Mouse (Mus musculus) neural tube, embryonic 13.5 days (tissue): ENCODE data around the gene E030018B13Rik. TPM values are rescaled to one million over a fixed set of nuclear protein-coding genes. Genes with fewer than 3 reads are reported as not detected.
A peak's percentile ranks its signal among the peaks of the same experiment; 100 is the strongest.

Source experiments
- ATAC-seq: fragments of 200-750 bp; cut with Nextera tagmentation; 2 replicates; pipeline ENCODE4 v1.8.0; 2017; ENCODE audit warnings: low read depth, mild to moderate bottlenecking, moderate TSS enrichment, moderate library complexity
- H3K27ac ChIP-seq: fragments of 300-500 bp; sonication (generic); replicated peaks from 2 replicates; pipeline ENCODE4 v1.5.1; 2015; ENCODE audit warnings: moderate library complexity, mild to moderate bottlenecking, inconsistent platforms
- H3K27me3 ChIP-seq: fragments of 300-500 bp; sonication (generic); 2 replicates; pipeline ENCODE4 v1.6.1; 2015; ENCODE audit warnings: mild to moderate bottlenecking, inconsistent platforms
- H3K36me3 ChIP-seq: fragments of 300-500 bp; sonication (generic); 2 replicates; pipeline ENCODE4 v1.6.1; 2015; ENCODE audit warnings: mild to moderate bottlenecking, inconsistent platforms
- H3K4me1 ChIP-seq: fragments of 300-500 bp; sonication (generic); replicated peaks from 2 replicates; pipeline ENCODE4 v1.6.1; 2015; ENCODE audit warnings: inconsistent platforms
- H3K4me2 ChIP-seq: fragments of 300-500 bp; sonication (generic); 2 replicates; pipeline ENCODE4 v1.6.1; 2015; ENCODE audit warnings: inconsistent platforms, mild to moderate bottlenecking, moderate library complexity
- H3K4me3 ChIP-seq: fragments of 300-500 bp; sonication (generic); 2 replicates; pipeline ENCODE4 v1.5.1; 2015; ENCODE audit warnings: mild to moderate bottlenecking, inconsistent platforms
- H3K9ac ChIP-seq: fragments of 300-500 bp; sonication (generic); 2 replicates; pipeline ENCODE4 v1.6.1; 2015; ENCODE audit warnings: moderate library complexity, mild to moderate bottlenecking, inconsistent platforms
- H3K9me3 ChIP-seq: fragments of 300-500 bp; sonication (generic); 2 replicates; pipeline ENCODE4 v1.6.1; 2016; ENCODE audit warnings: inconsistent platforms
- WGBS: fragments of 180-500 bp; shearing (Covaris S2); methylation state at CpG from one replicate; pipeline ENCODE4 v1.1.7; 2015; 5-methylcytosine and 5-hydroxymethylcytosine counted together
- polyA plus RNA-seq: library from polyadenylated mRNA; unstranded; fragments of >200 nt; fragmentation: Nextera tagmentation; extraction: Ambion mirVana; gene quantifications from 2 replicates; pipeline ENCODE4 v1.2.1, GENCODE M21; 2015

Gene E030018B13Rik
- polyA plus RNA-seq, 1 experiment from 2014 or later, result 0.20 TPM

- no peak overlapping the region for H3K9ac ChIP-seq
- H3K36me3 ChIP-seq, result no peaks in the 10 kb centered on the region
- no peaks in the 10 kb centered on the region for H3K9me3 ChIP-seq
- 86% methylated on average over 2 of the region's 2 CpGs for WGBS
- H3K4me1 ChIP-seq, result peaks cover 66% of the 10 kb centered on the region
- no peak overlapping the region for H3K4me2 ChIP-seq
- H3K27me3 ChIP-seq, result no peaks in the 10 kb centered on the region
- 0 out of 2 replicates have a peak overlapping the region, but pooled peaks have one; percentile 2 for H3K27ac ChIP-seq
- ATAC-seq, result no peak
- H3K4me3 ChIP-seq, result no peak overlapping the region
Observed at GRCm38 (mm10) chr7:63900411-63900810, 16.2 kb upstream of the E030018B13Rik start.

- Histone ChIP-seq H3K4me2 (no peak overlapping the region), H3K36me3 (no peaks in the 10 kb centered on the region), H3K9ac (no peak overlapping the region), H3K9me3 (no peaks in the 10 kb centered on the region), H3K4me1 (peaks cover 62% of the 10 kb centered on the region), H3K27ac (peak overlapping the region; percentile 20; the same call in 1 of the 2 replicates), H3K27me3 (no peaks in the 10 kb centered on the region), H3K4me3 (no peak overlapping the region)
- 54% methylated on average over 11 of the region's 11 CpGs for WGBS
- 0 out of 2 replicates have a peak, but pooled peaks have one; percentile 9 for ATAC-seq
Observed at GRCm38 (mm10) chr7:63901346-63901745, 15.3 kb upstream of the E030018B13Rik start.

- Histone ChIP-seq H3K4me1 (peaks cover 56% of the 10 kb centered on the region), H3K27ac (no peak overlapping the region), H3K9me3 (no peaks in the 10 kb centered on the region), H3K4me3 (no peak overlapping the region), H3K4me2 (no peak overlapping the region), H3K27me3 (no peaks in the 10 kb centered on the region), H3K36me3 (no peaks in the 10 kb centered on the region), H3K9ac (no peak overlapping the region)
- WGBS, result 75% methylated on average over 3 of the region's 3 CpGs
- ATAC-seq, result no peak
Observed at GRCm38 (mm10) chr7:63901942-63902341, 14.7 kb upstream of the E030018B13Rik start.

- H3K27me3 ChIP-seq, result no peaks in the 10 kb centered on the region
- no peak overlapping the region for H3K4me3 ChIP-seq
- no peak overlapping the region for H3K4me2 ChIP-seq
- H3K9me3 ChIP-seq, result no peaks in the 10 kb centered on the region
- H3K4me1 ChIP-seq, result peaks cover 51% of the 10 kb centered on the region
- no peaks in the 10 kb centered on the region for H3K36me3 ChIP-seq
- H3K9ac ChIP-seq, result no peak overlapping the region
- WGBS, result 71% methylated on average over 3 of the region's 3 CpGs
- H3K27ac ChIP-seq, result no peak overlapping the region; the same call in 1 of the 2 replicates
- ATAC-seq, result no peak
Observed at GRCm38 (mm10) chr7:63902604-63903210, 13.9 kb upstream of the E030018B13Rik start.

- Histone ChIP-seq H3K36me3 (no peaks in the 10 kb centered on the region), H3K4me2 (no peak overlapping the region), H3K27ac (no peak overlapping the region), H3K4me3 (no peak overlapping the region), H3K27me3 (no peaks in the 10 kb centered on the region), H3K9ac (no peak overlapping the region), H3K9me3 (no peaks in the 10 kb centered on the region), H3K4me1 (peaks cover 54% of the 10 kb centered on the region)
- no peak for ATAC-seq
- WGBS, result 65% methylated on average over 9 of the region's 9 CpGs
Observed at GRCm38 (mm10) chr7:63903635-63904380, 12.8 kb upstream of the E030018B13Rik start.

- H3K4me3 ChIP-seq, result no peak overlapping the region
- ATAC-seq, result no peak
- 93% methylated on average over 2 of the region's 2 CpGs for WGBS
- H3K9me3 ChIP-seq, result no peaks in the 10 kb centered on the region
- H3K27ac ChIP-seq, result no peak overlapping the region
- peaks cover 56% of the 10 kb centered on the region for H3K4me1 ChIP-seq
- no peaks in the 10 kb centered on the region for H3K36me3 ChIP-seq
- no peak overlapping the region for H3K9ac ChIP-seq
- H3K4me2 ChIP-seq, result no peak overlapping the region
- no peaks in the 10 kb centered on the region for H3K27me3 ChIP-seq
Observed at GRCm38 (mm10) chr7:63905190-63905589, 11.5 kb upstream of the E030018B13Rik start.

GRCm38 (mm10) chr7:63905642-63906041, 11.0 kb upstream of the E030018B13Rik start:
- H3K36me3 ChIP-seq, result no peaks in the 10 kb centered on the region
- H3K9me3 ChIP-seq, result no peaks in the 10 kb centered on the region
- H3K4me3 ChIP-seq, result no peak overlapping the region
- no peak overlapping the region for H3K27ac ChIP-seq
- H3K9ac ChIP-seq, result no peak overlapping the region
- no peak for ATAC-seq
- 83% methylated on average over 5 of the region's 5 CpGs for WGBS
- H3K4me2 ChIP-seq, result no peak overlapping the region
- no peaks in the 10 kb centered on the region for H3K27me3 ChIP-seq
- peaks cover 56% of the 10 kb centered on the region for H3K4me1 ChIP-seq

- Histone ChIP-seq H3K9me3 (no peaks in the 10 kb centered on the region), H3K27ac (peak overlapping the region; percentile 43; the same call in 1 of the 2 replicates), H3K27me3 (no peaks in the 10 kb centered on the region), H3K4me2 (no peak overlapping the region), H3K4me3 (no peak overlapping the region), H3K36me3 (no peaks in the 10 kb centered on the region), H3K4me1 (peaks cover 61% of the 10 kb centered on the region), H3K9ac (no peak overlapping the region)
- 80% methylated on average over 5 of the region's 5 CpGs for WGBS
- ATAC-seq, result no peak
Observed at GRCm38 (mm10) chr7:63907778-63908495, 8.7 kb upstream of the E030018B13Rik start.

- Histone ChIP-seq H3K36me3 (no peaks in the 10 kb centered on the region), H3K4me1 (peaks cover 61% of the 10 kb centered on the region), H3K9ac (0 out of 2 replicates have a peak overlapping the region, but pooled peaks have one; percentile 26), H3K27ac (peak overlapping the region; percentile 43), H3K4me2 (no peak overlapping the region), H3K27me3 (no peaks in the 10 kb centered on the region), H3K9me3 (no peaks in the 10 kb centered on the region), H3K4me3 (no peak overlapping the region)
- WGBS, result 39% methylated on average over 11 of the region's 11 CpGs
- no peak for ATAC-seq
Observed at GRCm38 (mm10) chr7:63908496-63909285, 8.0 kb upstream of the E030018B13Rik start.

GRCm38 (mm10) chr7:63910225-63910624, 6.4 kb upstream of the E030018B13Rik start:
- Histone ChIP-seq H3K9ac (no peak overlapping the region), H3K4me1 (peaks cover 69% of the 10 kb centered on the region), H3K4me3 (no peak overlapping the region), H3K27me3 (no peaks in the 10 kb centered on the region), H3K36me3 (no peaks in the 10 kb centered on the region), H3K27ac (no peak overlapping the region), H3K9me3 (no peaks in the 10 kb centered on the region), H3K4me2 (no peak overlapping the region)
- ATAC-seq, result no peak
- WGBS, result 72% methylated on average over 5 of the region's 5 CpGs

- Histone ChIP-seq H3K4me3 (no peak overlapping the region), H3K9ac (no peak overlapping the region), H3K4me2 (no peak overlapping the region), H3K4me1 (peaks cover 69% of the 10 kb centered on the region), H3K36me3 (no peaks in the 10 kb centered on the region), H3K27me3 (no peaks in the 10 kb centered on the region), H3K9me3 (no peaks in the 10 kb centered on the region), H3K27ac (peak overlapping the region; percentile 67; the same call in 1 of the 2 replicates)
- 46% methylated on average over 4 of the region's 4 CpGs for WGBS
- ATAC-seq, result no peak
Observed at GRCm38 (mm10) chr7:63910912-63911311, 5.7 kb upstream of the E030018B13Rik start.
